Mouse (Mus musculus) cortical plate, adult 2 months (tissue): ENCODE data around the gene Oaz2.

Experiments used
- CTCF ChIP-seq: fragments of 200-500 bp; IDR thresholded peaks from 2 replicates; pipeline ENCODE4 v1.5.1; 2011; ENCODE audit warnings: mild to moderate bottlenecking, control low read depth, low read length; ENCODE audit not compliant: insufficient read depth; ENCODE audit errors: extremely low read depth
- POLR2A ChIP-seq: fragments of 200-500 bp; IDR thresholded peaks from 2 replicates; pipeline ENCODE4 v1.6.1; 2011; ENCODE audit warnings: mild to moderate bottlenecking, low read length, control low read depth; ENCODE audit not compliant: insufficient read depth; ENCODE audit errors: extremely low read depth

DNA sequence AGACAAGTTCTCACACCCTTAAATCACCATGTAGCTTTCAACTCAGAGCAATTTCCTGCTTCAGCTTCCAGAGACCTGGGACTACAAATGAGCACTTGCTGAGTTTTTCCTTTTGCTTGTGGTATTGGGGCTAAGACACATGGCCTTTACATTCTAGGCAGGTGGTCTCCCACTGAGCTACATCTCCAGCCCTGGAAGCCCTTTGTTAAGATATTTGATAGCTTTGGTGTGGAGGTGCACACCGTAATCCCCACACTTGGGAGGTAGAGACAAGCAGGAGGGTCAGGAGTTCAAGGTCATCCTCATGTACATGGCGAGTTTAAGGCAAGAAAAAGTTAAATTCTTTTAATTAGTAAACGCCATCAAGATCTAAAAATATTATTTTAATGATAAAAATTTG lies 14.4 kb downstream of the Oaz2 start:
- TF ChIP-seq POLR2A, result no peak
- TF ChIP-seq CTCF, result no peak
